Mouse (Mus musculus) heart, postnatal 0 days (tissue): Measurements from ENCODE around the gene Cd320. TPM values are rescaled to one million over a fixed set of nuclear protein-coding genes. Genes with fewer than 3 reads are reported as not detected.

Source experiments
- ATAC-seq: fragments of 200-750 bp; cut with Nextera tagmentation; 2 replicates; pipeline ENCODE4 v1.8.0; 2017; ENCODE audit warnings: low read depth, moderate number of reproducible peaks, moderate library complexity; ENCODE audit not compliant: insufficient read depth
- DNase-seq: peaks from one replicate; pipeline ENCODE4 v3.0.0-alpha.2; 2016; ENCODE audit warnings: low spot score
- H3K27ac ChIP-seq: fragments of 300-500 bp; sonication (generic); 2 replicates; pipeline ENCODE4 v1.5.1; 2014; ENCODE audit warnings: low read depth, mild to moderate bottlenecking
- H3K27me3 ChIP-seq: fragments of 300-500 bp; sonication (generic); 2 replicates; pipeline ENCODE4 v1.6.1; 2014; ENCODE audit warnings: low read length, mixed read lengths; ENCODE audit not compliant: control insufficient read depth, insufficient read depth
- H3K36me3 ChIP-seq: fragments of 300-500 bp; sonication (generic); replicated peaks from 2 replicates; pipeline ENCODE4 v1.6.1; 2014; ENCODE audit warnings: low read length, mixed read lengths; ENCODE audit not compliant: control insufficient read depth, insufficient read depth
- H3K4me1 ChIP-seq: fragments of 300-500 bp; sonication (generic); 2 replicates; pipeline ENCODE4 v1.6.1; 2014; ENCODE audit warnings: antibody characterized with exemption; ENCODE audit not compliant: control insufficient read depth, insufficient read depth
- H3K4me2 ChIP-seq: fragments of 300-500 bp; sonication (generic); 2 replicates; pipeline ENCODE4 v1.6.1; 2014; ENCODE audit warnings: low read depth, mild to moderate bottlenecking, low read length, moderate library complexity
- H3K4me3 ChIP-seq: fragments of 300-500 bp; sonication (generic); 2 replicates; pipeline ENCODE4 v1.5.1; 2014; ENCODE audit warnings: low read depth, low read length
- H3K9ac ChIP-seq: fragments of 300-500 bp; sonication (generic); replicated peaks from 2 replicates; pipeline ENCODE4 v1.6.1; 2014; ENCODE audit warnings: low read depth, low read length, mixed read lengths
- H3K9me3 ChIP-seq: fragments of 300-500 bp; sonication (generic); replicated peaks from 2 replicates; pipeline ENCODE4 v1.6.1; 2016; ENCODE audit warnings: low read length; ENCODE audit not compliant: control insufficient read depth
- CTCF ChIP-seq: IDR thresholded peaks from 2 replicates; pipeline ENCODE4 v1.5.1; 2016; ENCODE audit warnings: antibody characterized with exemption, control low read depth, low read depth
- EP300 ChIP-seq: IDR thresholded peaks from 2 replicates; pipeline ENCODE4 v1.6.1; 2016; ENCODE audit warnings: antibody characterized with exemption, low read depth
- WGBS: fragments of 180-500 bp; shearing (Covaris S2); extraction: QIAGEN DNeasy Blood & Tissue Kit; methylation state at CpG from one replicate; pipeline ENCODE4 v1.1.7; 2014; 5-methylcytosine and 5-hydroxymethylcytosine counted together
- polyA plus RNA-seq: library from polyadenylated mRNA; unstranded; fragments of >200 nt; fragmentation: Nextera tagmentation; extraction: Ambion mirVana; gene quantifications from 2 replicates; pipeline ENCODE4 v1.2.1, GENCODE M21; 2015
- total RNA-seq: library from RNA; depleted of rRNA; stranded (reverse); fragments of >200 nt; gene quantifications from 2 replicates; pipeline ENCODE4 v1.2.3, GENCODE M21; 2014; ENCODE audit warnings: low replicate concordance

Cd320 gene
- total and polyA plus RNA-seq, 2 experiments from 2014 or later = 24.0 to 37.3 TPM

- no peak for DNase-seq
- Histone ChIP-seq H3K4me2 (peak overlapping the region; percentile 74), H3K4me3 (0 out of 2 replicates have a peak overlapping the region, but pooled peaks have one; percentile 12), H3K4me1 (0 out of 2 replicates have a peak, but pooled peaks cover 3% of the 10 kb centered on the region), H3K27me3 (peaks cover 13% of the 10 kb centered on the region; the same call in 1 of the 2 replicates), H3K9me3 (no peaks in the 10 kb centered on the region), H3K9ac (0 out of 2 replicates have a peak overlapping the region, but pooled peaks have one; percentile 23), H3K27ac (peak overlapping the region; percentile 80), H3K36me3 (no peaks in the 10 kb centered on the region)
- whole genome bisulfite sequencing = 45% methylated on average over 3 of the region's 3 CpGs
- TF ChIP-seq EP300 = no peak
- TF ChIP-seq CTCF = no peak
- no peak for ATAC-seq
These were observed 30.4 kb upstream of the Cd320 start for GRCm38 (mm10) chr17:33812475-33812874.

GRCm38 (mm10) chr17:33812990-33813389 lies 29.9 kb upstream of the Cd320 start:
- Histone ChIP-seq H3K4me1 (peaks cover 7% of the 10 kb centered on the region; the same call in 1 of the 2 replicates), H3K36me3 (no peaks in the 10 kb centered on the region), H3K4me3 (0 out of 2 replicates have a peak overlapping the region, but pooled peaks have one; percentile 12), H3K9me3 (no peaks in the 10 kb centered on the region), H3K27me3 (peaks cover 13% of the 10 kb centered on the region; the same call in 1 of the 2 replicates), H3K27ac (peak overlapping the region; percentile 80), H3K9ac (no peak overlapping the region), H3K4me2 (peak overlapping the region; percentile 74)
- 55% methylated on average over 4 of the region's 4 CpGs for WGBS
- DNase-seq (peak; percentile 60), ATAC-seq (peak; percentile 12; the same call in 1 of the 2 replicates)
- no peak for TF ChIP-seq CTCF
- TF ChIP-seq EP300 = peak; percentile 91

GRCm38 (mm10) chr17:33815399-33815798 lies 27.5 kb upstream of the Cd320 start:
- WGBS = 82% methylated on average over 6 of the region's 6 CpGs
- H3K9me3 ChIP-seq = no peaks in the 10 kb centered on the region
- H3K27ac ChIP-seq = no peak overlapping the region
- no peak overlapping the region for H3K4me3 ChIP-seq
- H3K4me1 ChIP-seq = peaks cover 9% of the 10 kb centered on the region; the same call in 1 of the 2 replicates
- H3K9ac ChIP-seq = no peak overlapping the region
- 0 out of 2 replicates have a peak, but pooled peaks cover 5% of the 10 kb centered on the region for H3K27me3 ChIP-seq
- ATAC-seq (no peak), DNase-seq (no peak)
- TF ChIP-seq EP300 (no peak), CTCF (no peak)
- no peak overlapping the region for H3K4me2 ChIP-seq
- H3K36me3 ChIP-seq = peaks cover 16% of the 10 kb centered on the region

DNA sequence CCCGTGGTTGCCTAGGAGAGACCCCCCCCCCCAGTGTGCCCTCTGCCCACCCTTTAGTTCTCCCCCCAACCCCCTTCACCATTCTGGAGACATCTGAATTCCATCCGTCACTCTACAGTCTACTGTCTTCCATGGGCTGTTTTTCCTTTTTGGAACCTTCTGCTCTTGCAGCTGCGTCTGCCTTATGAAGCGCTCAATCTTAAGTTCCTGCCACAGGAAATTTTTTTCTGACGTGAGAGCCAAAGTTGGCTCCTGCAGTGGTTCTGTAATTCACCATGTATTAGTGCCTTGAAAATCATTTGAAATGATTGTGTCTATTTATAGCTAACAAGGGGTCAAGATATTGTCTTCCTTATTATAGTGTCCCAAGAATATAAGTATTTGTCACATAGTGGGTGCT lies 26.3 kb upstream of the Cd320 start:
- 64% methylated on average over 5 of the region's 5 CpGs for WGBS
- H3K9ac ChIP-seq = peak overlapping the region; percentile 58; the same call in 1 of the 2 replicates

DNA sequence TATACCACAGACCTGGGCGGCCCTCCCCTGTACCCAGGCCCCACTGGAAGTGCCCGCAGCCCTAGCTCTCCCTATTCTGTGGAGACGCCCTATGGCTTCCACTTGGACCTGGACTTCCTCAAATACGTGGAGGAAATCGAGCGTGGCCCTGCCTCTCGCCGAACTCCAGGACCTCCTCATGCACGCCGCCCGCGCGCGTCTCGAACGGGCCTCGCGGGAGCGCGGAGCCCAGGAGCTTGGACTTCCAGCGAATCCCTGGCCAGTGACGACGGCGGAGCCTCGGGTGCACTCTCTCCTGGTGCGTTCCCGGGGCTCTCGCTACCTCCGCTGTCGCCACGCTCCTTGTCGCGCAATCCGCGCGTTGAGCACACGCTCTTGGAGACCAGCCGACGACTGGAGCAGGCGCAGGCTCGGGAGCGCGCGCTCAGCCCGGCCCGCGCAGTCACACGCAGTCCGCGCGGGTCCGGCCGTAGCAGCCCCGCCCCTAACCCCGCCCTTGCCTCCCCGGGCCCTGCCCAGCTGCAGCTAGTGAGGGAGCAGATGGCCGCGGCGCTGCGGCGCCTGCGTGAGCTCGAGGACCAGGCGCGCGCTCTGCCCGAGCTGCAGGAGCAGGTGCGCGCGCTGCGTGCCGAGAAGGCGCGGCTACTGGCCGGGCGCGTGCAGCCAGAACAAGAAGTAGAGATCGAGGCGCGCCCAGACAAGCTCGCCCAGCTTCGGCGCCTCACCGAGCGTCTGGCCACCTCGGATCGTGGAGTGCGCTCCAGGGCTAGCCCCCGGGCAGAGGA lies 25.5 kb upstream of the Cd320 start:
- peaks cover 9% of the 10 kb centered on the region; the same call in 1 of the 2 replicates for H3K4me1 ChIP-seq
- 2% methylated on average over 87 of the region's 89 CpGs for WGBS
- TF ChIP-seq CTCF = no peak
- no peak for TF ChIP-seq EP300
- H3K27me3 ChIP-seq = 0 out of 2 replicates have a peak, but pooled peaks cover 4% of the 10 kb centered on the region
- DNase-seq (peak; percentile 92), ATAC-seq (peak; percentile 95)
- H3K9me3 ChIP-seq = no peaks in the 10 kb centered on the region
- peaks cover 36% of the 10 kb centered on the region for H3K36me3 ChIP-seq
- peak overlapping the region; percentile 79 for H3K27ac ChIP-seq
- peak overlapping the region; percentile 53 for H3K4me3 ChIP-seq
- peak overlapping the region; percentile 79 for H3K4me2 ChIP-seq
- H3K9ac ChIP-seq = peak overlapping the region; percentile 58

More for the DNA sequence above, 26.3 kb upstream of the Cd320 start:
- H3K27me3 ChIP-seq = 0 out of 2 replicates have a peak, but pooled peaks cover 5% of the 10 kb centered on the region
- TF ChIP-seq EP300 (no peak), CTCF (no peak)
- H3K9me3 ChIP-seq = no peaks in the 10 kb centered on the region
- peaks cover 28% of the 10 kb centered on the region for H3K36me3 ChIP-seq
- H3K27ac ChIP-seq = peak overlapping the region; percentile 79
- no peak for DNase-seq
- H3K4me2 ChIP-seq = peak overlapping the region; percentile 79
- peak overlapping the region; percentile 53; the same call in 1 of the 2 replicates for H3K4me3 ChIP-seq
- H3K4me1 ChIP-seq = peaks cover 9% of the 10 kb centered on the region; the same call in 1 of the 2 replicates
- no peak for ATAC-seq
